Mouse (Mus musculus): ENCODE data around the gene Wdr82. TPM values are rescaled to one million over a fixed set of nuclear protein-coding genes. Genes with fewer than 3 reads are reported as not detected.
A peak's percentile ranks its signal among the peaks of the same experiment; 100 is the strongest.
"Not testable (repeated sequence)": the region's sequence is repeated elsewhere in the genome, so short reads cannot be mapped to it uniquely, and the experiment has no call there.

Gene Wdr82
- polyA plus RNA-seq, 1 experiment from 2014 or later: 35.5 TPM

DNA sequence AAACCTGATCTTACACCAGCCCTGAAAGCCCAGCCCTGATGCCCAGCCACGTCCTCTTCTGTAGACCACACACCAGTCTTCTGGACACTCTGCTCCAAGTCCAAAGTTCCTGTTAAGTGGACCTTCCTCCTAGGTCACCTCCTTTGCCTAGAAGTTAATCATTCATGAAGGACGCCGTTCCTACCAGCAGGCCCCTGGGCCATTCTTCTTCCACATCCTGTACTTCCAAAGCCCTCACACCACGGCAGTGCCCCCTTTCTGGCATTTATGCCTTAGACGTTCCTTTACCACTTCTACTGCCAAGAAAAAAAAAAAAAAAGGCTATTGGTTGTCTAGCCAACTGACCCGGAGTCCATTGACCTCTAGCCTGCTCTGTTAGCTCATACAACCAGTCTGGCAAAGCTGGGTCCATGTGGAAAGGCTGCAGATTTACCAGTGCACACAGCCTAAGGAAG is 12.7 kb upstream of the Wdr82 start, which contains the start of gene Glyctk:
TSS of gene Glyctk (minus strand) at position 102 of the 455 bp plus-strand sequence.
- Histone ChIP-seq H3K4me2 (ENCODE audit: low read length) (no peak within 1 kb of the TSS), H3K27me3 (ENCODE audit: control insufficient read depth, insufficient read depth, low read depth, low read length) (no peaks in the 10 kb centered on the region), H3K9me3 (replicated peaks; ENCODE audit: control insufficient read depth, low read length, poor library complexity, severe bottlenecking) (no peaks in the 10 kb centered on the region), H3K4me3 (ENCODE audit: low read depth, low read length) (no peak within 1 kb of the TSS), H3K9ac (ENCODE audit: low read depth, low read length) (no peak within 1 kb of the TSS), H3K36me3 (ENCODE audit: control insufficient read depth, insufficient read depth, low read length) (peaks cover under 1% of the 10 kb centered on the region; the same call in 1 of the 2 replicates), H3K27ac (ENCODE audit: low read length) (no peak within 1 kb of the TSS), H3K4me1 (ENCODE audit: control insufficient read depth, insufficient read depth, low read length) (peaks cover 12% of the 10 kb centered on the region)
- 80% methylated on average over 6 of the region's 6 CpGs for WGBS
- no peak for ATAC-seq

DNA sequence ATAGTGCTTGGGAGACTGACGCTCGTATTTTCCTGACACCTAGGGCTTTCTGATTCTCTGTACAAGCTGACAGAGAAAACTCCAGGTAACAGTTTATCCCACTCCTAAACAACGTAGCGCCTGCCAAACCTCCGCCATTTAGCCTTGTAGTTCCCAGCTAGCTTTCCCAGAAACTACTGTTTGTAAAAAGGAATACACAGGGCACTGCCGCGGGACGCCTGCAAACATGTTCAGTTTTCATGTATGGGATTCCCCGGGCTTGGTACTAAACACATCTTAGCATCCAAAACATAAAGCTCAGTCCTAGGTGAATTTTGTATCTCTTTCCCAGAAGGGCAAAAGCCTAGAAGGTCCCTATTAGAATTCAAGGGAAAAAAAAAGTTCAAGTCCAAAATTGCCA is 11.5 kb upstream of the Wdr82 start:
- H3K36me3 ChIP-seq (ENCODE audit: control insufficient read depth, insufficient read depth, low read length): no peaks in the 10 kb centered on the region
- peak overlapping the region; percentile 60 for H3K4me2 ChIP-seq (ENCODE audit: low read length)
- no peaks in the 10 kb centered on the region for H3K9me3 ChIP-seq (replicated peaks; ENCODE audit: control insufficient read depth, low read length, poor library complexity, severe bottlenecking)
- no peak for ATAC-seq
- no peaks in the 10 kb centered on the region for H3K27me3 ChIP-seq (ENCODE audit: control insufficient read depth, insufficient read depth, low read depth, low read length)
- WGBS: 86% methylated on average over 9 of the region's 9 CpGs
- no peak overlapping the region for H3K4me3 ChIP-seq (ENCODE audit: low read depth, low read length)
- no peak overlapping the region for H3K9ac ChIP-seq (ENCODE audit: low read depth, low read length)
- H3K27ac ChIP-seq (ENCODE audit: low read length): no peak overlapping the region
- peaks cover 12% of the 10 kb centered on the region for H3K4me1 ChIP-seq (ENCODE audit: control insufficient read depth, insufficient read depth, low read length)

DNA sequence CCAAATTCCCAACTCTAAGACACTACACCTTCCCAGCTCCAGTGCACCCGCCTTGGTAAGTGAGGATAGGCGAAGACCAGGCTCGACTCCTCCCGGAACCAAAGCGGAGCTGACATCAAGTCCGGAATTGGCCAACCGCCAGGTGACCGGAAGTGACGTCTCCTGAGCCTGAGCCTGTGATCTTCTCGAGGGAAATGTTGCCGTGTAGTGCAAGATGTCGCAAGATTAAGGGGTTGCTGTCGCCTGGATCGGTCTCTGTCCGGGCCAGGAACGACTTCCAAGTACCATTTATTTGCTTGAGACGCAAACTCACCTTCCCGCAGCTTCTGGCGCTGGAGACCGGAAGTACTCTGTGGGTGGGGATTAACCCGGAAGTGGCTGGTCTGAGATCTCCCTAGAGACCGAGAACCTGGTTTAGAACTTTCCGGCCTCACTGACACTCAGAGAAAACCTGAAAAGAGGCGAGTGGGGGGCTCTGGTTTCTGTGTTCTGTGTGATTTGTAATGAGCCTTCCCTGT is 10.9 kb upstream of the Wdr82 start:
- WGBS: 3% methylated on average over 24 of the region's 24 CpGs
- Histone ChIP-seq H3K4me2 (ENCODE audit: low read length) (peak overlapping the region; percentile 60), H3K9me3 (replicated peaks; ENCODE audit: control insufficient read depth, low read length, poor library complexity, severe bottlenecking) (no peaks in the 10 kb centered on the region), H3K9ac (ENCODE audit: low read depth, low read length) (peak overlapping the region; percentile 73), H3K27ac (ENCODE audit: low read length) (peak overlapping the region; percentile 99), H3K4me3 (ENCODE audit: low read depth, low read length) (peak overlapping the region; percentile 55), H3K36me3 (ENCODE audit: control insufficient read depth, insufficient read depth, low read length) (no peaks in the 10 kb centered on the region), H3K4me1 (ENCODE audit: control insufficient read depth, insufficient read depth, low read length) (peaks cover 12% of the 10 kb centered on the region), H3K27me3 (ENCODE audit: control insufficient read depth, insufficient read depth, low read depth, low read length) (no peaks in the 10 kb centered on the region)
- peak; percentile 72 for ATAC-seq

DNA sequence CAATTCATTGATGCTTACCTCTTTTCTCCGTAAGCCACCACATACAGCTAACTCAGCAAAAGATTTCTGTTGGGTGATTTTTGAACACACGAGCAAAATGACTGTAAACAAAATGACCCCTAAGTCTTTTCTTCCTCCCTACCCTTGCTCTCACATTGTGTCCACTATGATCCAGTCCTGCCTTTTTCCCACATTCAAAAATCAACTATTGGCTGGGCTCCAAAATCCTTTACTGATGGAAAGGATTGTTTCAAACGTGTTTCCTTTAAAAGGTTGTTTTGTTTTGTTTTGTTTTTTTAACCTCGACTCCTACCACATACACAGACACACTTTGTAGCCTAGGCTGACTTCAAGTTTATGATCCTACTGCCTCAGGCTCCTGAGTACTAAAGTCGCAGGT is 10.3 kb upstream of the Wdr82 start:
- Histone ChIP-seq H3K4me1 (ENCODE audit: control insufficient read depth, insufficient read depth, low read length) (peaks cover 12% of the 10 kb centered on the region), H3K27ac (ENCODE audit: low read length) (peak overlapping the region; percentile 99), H3K27me3 (ENCODE audit: control insufficient read depth, insufficient read depth, low read depth, low read length) (no peaks in the 10 kb centered on the region), H3K9me3 (replicated peaks; ENCODE audit: control insufficient read depth, low read length, poor library complexity, severe bottlenecking) (no peaks in the 10 kb centered on the region), H3K4me3 (ENCODE audit: low read depth, low read length) (peak overlapping the region; percentile 55), H3K9ac (ENCODE audit: low read depth, low read length) (peak overlapping the region; percentile 73), H3K4me2 (ENCODE audit: low read length) (peak overlapping the region; percentile 60), H3K36me3 (ENCODE audit: control insufficient read depth, insufficient read depth, low read length) (no peaks in the 10 kb centered on the region)
- 45% methylated on average over 5 of the region's 5 CpGs for WGBS
- no peak for ATAC-seq

DNA sequence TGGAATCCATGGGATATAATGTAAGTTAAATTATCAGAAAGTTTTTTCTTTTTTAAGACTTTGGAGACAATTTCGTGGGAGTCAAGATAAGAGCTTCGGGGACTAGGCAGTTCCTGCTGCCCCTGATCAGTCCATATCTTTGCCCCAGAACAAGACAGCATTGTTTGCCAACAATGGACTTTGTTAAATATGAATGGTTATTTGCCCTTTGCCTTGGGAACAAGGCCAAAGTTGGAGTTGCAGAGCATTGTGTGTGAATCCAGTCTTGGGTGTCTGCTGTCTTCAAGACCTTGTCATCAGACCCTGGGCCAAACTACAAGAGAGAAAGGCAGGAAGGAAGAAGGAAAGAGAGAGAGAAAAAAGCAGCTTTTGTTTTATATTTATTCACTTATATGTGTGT is 4.0 kb upstream of the Wdr82 start:
- Histone ChIP-seq H3K4me1 (ENCODE audit: control insufficient read depth, insufficient read depth, low read length) (peaks cover 6% of the 10 kb centered on the region; the same call in 1 of the 2 replicates), H3K27ac (ENCODE audit: low read length) (no peak overlapping the region), H3K4me3 (ENCODE audit: low read depth, low read length) (no peak overlapping the region), H3K36me3 (ENCODE audit: control insufficient read depth, insufficient read depth, low read length) (no peaks in the 10 kb centered on the region), H3K4me2 (ENCODE audit: low read length) (no peak overlapping the region), H3K27me3 (ENCODE audit: control insufficient read depth, insufficient read depth, low read depth, low read length) (no peaks in the 10 kb centered on the region), H3K9ac (ENCODE audit: low read depth, low read length) (no peak overlapping the region), H3K9me3 (replicated peaks; ENCODE audit: control insufficient read depth, low read length, poor library complexity, severe bottlenecking) (no peaks in the 10 kb centered on the region)
- 72% methylated on average over 2 of the region's 2 CpGs for WGBS
- ATAC-seq: no peak

DNA sequence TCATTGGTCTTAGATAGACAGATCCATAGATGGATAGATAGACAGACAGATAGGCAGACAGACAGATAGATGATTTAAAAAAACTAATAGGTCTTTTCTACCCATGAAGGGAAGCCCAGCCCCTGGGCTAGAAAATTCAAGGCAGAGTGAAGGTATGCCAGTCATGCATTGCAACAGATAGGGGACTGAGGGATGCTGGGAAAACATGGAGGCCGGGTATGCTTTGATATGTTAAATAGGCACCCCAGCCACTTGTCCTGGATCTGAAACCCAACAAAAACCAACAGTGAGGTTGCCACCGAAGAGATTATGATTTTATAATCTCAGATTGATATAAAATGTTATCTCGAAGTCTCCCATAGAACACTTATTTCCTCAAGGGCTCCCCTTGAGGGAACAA is 3.5 kb upstream of the Wdr82 start:
- Histone ChIP-seq H3K4me2 (ENCODE audit: low read length) (no peak overlapping the region), H3K36me3 (ENCODE audit: control insufficient read depth, insufficient read depth, low read length) (no peaks in the 10 kb centered on the region), H3K9me3 (replicated peaks; ENCODE audit: control insufficient read depth, low read length, poor library complexity, severe bottlenecking) (no peaks in the 10 kb centered on the region), H3K4me3 (ENCODE audit: low read depth, low read length) (no peak overlapping the region), H3K4me1 (ENCODE audit: control insufficient read depth, insufficient read depth, low read length) (peaks cover 8% of the 10 kb centered on the region), H3K27ac (ENCODE audit: low read length) (no peak overlapping the region), H3K27me3 (ENCODE audit: control insufficient read depth, insufficient read depth, low read depth, low read length) (no peaks in the 10 kb centered on the region), H3K9ac (ENCODE audit: low read depth, low read length) (no peak overlapping the region)
- 71% methylated on average over 3 of the region's 3 CpGs for WGBS
- no peak for ATAC-seq

DNA sequence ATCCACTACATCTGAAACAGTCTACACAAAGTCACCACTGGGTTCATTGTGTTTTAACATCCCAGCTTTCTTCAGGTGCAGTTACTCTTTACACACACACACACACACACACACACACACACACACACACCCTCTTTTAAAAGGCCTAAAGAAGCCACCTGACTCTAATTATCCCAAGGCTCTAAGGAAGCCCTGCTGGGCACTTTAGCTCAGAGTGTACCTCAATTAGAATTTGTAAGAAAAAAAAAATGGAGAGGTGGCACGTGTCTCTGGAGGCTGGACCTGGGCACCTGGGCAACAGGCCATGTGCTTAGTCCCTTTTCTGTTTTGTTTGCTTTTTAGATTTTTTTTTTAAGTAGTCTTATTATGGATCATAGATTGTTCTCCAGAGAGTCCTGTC is 3.0 kb upstream of the Wdr82 start:
- peaks cover 8% of the 10 kb centered on the region for H3K4me1 ChIP-seq (ENCODE audit: control insufficient read depth, insufficient read depth, low read length)
- no peaks in the 10 kb centered on the region for H3K9me3 ChIP-seq (replicated peaks; ENCODE audit: control insufficient read depth, low read length, poor library complexity, severe bottlenecking)
- no peak overlapping the region for H3K27ac ChIP-seq (ENCODE audit: low read length)
- no peaks in the 10 kb centered on the region for H3K36me3 ChIP-seq (ENCODE audit: control insufficient read depth, insufficient read depth, low read length)
- H3K9ac ChIP-seq (ENCODE audit: low read depth, low read length): no peak overlapping the region
- H3K27me3 ChIP-seq (ENCODE audit: control insufficient read depth, insufficient read depth, low read depth, low read length): no peaks in the 10 kb centered on the region
- no peak overlapping the region for H3K4me2 ChIP-seq (ENCODE audit: low read length)
- WGBS: 40% methylated on average over 1 of the region's 1 CpGs
- H3K4me3 ChIP-seq (ENCODE audit: low read depth, low read length): no peak overlapping the region
- ATAC-seq: no peak

DNA sequence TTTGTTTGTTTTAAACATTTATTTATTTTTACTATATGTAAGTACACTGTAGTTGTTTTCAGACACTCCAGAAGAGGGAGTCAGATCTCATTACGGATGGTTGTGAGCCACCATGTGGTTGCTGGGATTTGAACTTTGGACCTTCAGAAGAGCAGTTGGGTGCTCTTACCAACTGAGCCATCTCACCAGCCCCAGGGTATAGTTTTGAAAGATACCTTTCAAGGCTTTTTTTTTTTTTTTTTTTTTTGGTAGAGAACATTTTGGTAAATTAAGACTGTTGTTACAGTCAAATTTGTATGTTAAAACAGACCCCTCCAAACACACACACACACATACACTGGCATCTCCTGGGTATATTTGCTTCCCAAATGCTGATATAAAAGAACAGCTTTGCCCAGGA is 1.7 kb upstream of the Wdr82 start:
- not testable (repeated sequence) for H3K27me3 ChIP-seq (ENCODE audit: control insufficient read depth, insufficient read depth, low read depth, low read length); H3K4me2 ChIP-seq (ENCODE audit: low read length); H3K4me3 ChIP-seq (ENCODE audit: low read depth, low read length); H3K9me3 ChIP-seq (replicated peaks; ENCODE audit: control insufficient read depth, low read length, poor library complexity, severe bottlenecking); ATAC-seq; H3K36me3 ChIP-seq (ENCODE audit: control insufficient read depth, insufficient read depth, low read length); H3K9ac ChIP-seq (ENCODE audit: low read depth, low read length); H3K27ac ChIP-seq (ENCODE audit: low read length)
- H3K4me1 ChIP-seq (ENCODE audit: control insufficient read depth, insufficient read depth, low read length): peaks cover 20% of the 10 kb centered on the region
- WGBS: 78% methylated on average over 1 of the region's 1 CpGs

DNA sequence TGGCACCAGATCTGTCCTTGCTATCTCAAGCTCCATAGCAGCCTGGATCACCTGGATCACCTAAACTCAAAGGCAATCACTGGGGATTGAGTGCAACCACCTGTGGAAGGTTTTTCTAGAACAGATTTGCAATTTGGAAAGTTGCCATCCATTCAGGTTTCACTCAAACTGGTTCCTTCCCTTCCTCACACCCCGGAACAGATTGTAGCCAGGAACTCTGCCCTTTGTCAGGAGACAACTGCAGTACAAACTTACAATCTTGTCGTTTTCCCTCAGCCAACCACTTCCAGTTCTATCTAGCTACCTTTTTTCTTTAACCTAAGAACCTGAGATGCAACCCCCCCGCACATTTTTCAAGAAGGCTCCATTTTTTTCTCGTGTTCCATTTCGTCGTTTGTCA is 811 bp upstream of the Wdr82 start:
- Histone ChIP-seq H3K4me2 (ENCODE audit: low read length) (peak overlapping the region; percentile 71), H3K27ac (ENCODE audit: low read length) (no peak overlapping the region), H3K9me3 (replicated peaks; ENCODE audit: control insufficient read depth, low read length, poor library complexity, severe bottlenecking) (no peaks in the 10 kb centered on the region), H3K27me3 (ENCODE audit: control insufficient read depth, insufficient read depth, low read depth, low read length) (no peaks in the 10 kb centered on the region), H3K9ac (ENCODE audit: low read depth, low read length) (peak overlapping the region; percentile 94), H3K36me3 (ENCODE audit: control insufficient read depth, insufficient read depth, low read length) (no peaks in the 10 kb centered on the region), H3K4me1 (ENCODE audit: control insufficient read depth, insufficient read depth, low read length) (peaks cover 27% of the 10 kb centered on the region), H3K4me3 (ENCODE audit: low read depth, low read length) (peak overlapping the region; percentile 66)
- ATAC-seq: no peak
- WGBS: 40% methylated on average over 6 of the region's 6 CpGs

Measured in midbrain, embryonic 16.5 days (tissue).